Mouse (Mus musculus) CH12.LX (cell line): ENCODE data around the gene Aldob. TPM values are rescaled to one million over a fixed set of nuclear protein-coding genes. Genes with fewer than 3 reads are reported as not detected.

Experiments
- DNase-seq: peaks from one replicate; pipeline ENCODE4 v3.0.0-alpha.2; 2013; ENCODE audit errors: extremely low read depth
- H3K27ac ChIP-seq: 2 replicates; pipeline ENCODE4 v1.5.1; 2012; ENCODE audit warnings: low read depth, mild to moderate bottlenecking, control low read depth, moderate library complexity; ENCODE audit not compliant: insufficient read depth
- H3K27me3 ChIP-seq: replicated peaks from 2 replicates; pipeline ENCODE3; 2012; ENCODE audit warnings: inconsistent platforms
- H3K36me3 ChIP-seq, 2 experiments: replicated peaks in 1 of 2; 2 replicates each; pipeline versions ENCODE3 to v1.6.1; 2012; ENCODE audit warnings: inconsistent platforms in 1 of 2, low read length in 1 of 2, mild to moderate bottlenecking in 1 of 2, mixed read lengths in 1 of 2, moderate library complexity in 1 of 2; ENCODE audit not compliant: control insufficient read depth in 1 of 2, insufficient read depth in 1 of 2
- H3K4me1 ChIP-seq, 2 experiments: 2 replicates each; pipeline ENCODE4 v1.6.1; 2012; ENCODE audit warnings: inconsistent platforms in 1 of 2, moderate library complexity in 1 of 2; ENCODE audit not compliant: insufficient read depth in 2 of 2, control insufficient read depth in 1 of 2
- H3K4me2 ChIP-seq: 2 replicates; pipeline ENCODE4 v1.6.1; 2012; ENCODE audit warnings: low read depth, mild to moderate bottlenecking, control low read depth; ENCODE audit not compliant: poor library complexity, insufficient read depth, severe bottlenecking
- H3K4me3 ChIP-seq, 3 experiments: fragments of 150-350 bp in 1 of 3; sonication (generic) in 1 of 3; replicated peaks in 1 of 3; 2 replicates each; pipeline versions ENCODE3 to v1.5.1; 2011 to 2012; ENCODE audit warnings: low read depth in 2 of 3, low read length in 2 of 3, mild to moderate bottlenecking in 2 of 3, moderate library complexity in 2 of 3, control low read depth in 1 of 3, improper control_type of control experiment in 1 of 3, inconsistent platforms in 1 of 3, mixed read lengths in 1 of 3; ENCODE audit not compliant: poor library complexity in 1 of 3
- H3K79me2 ChIP-seq: replicated peaks from 2 replicates; pipeline ENCODE4 v1.6.1; 2012; ENCODE audit warnings: mild to moderate bottlenecking, moderate library complexity; ENCODE audit not compliant: control insufficient read depth, poor library complexity, insufficient read depth, severe bottlenecking; ENCODE audit errors: extremely low read depth
- H3K9ac ChIP-seq: 2 replicates; pipeline ENCODE4 v1.6.1; 2012; ENCODE audit warnings: low read depth, mild to moderate bottlenecking, control low read depth, moderate library complexity; ENCODE audit not compliant: insufficient read depth
- H3K9me3 ChIP-seq: replicated peaks from 2 replicates; pipeline ENCODE3; 2012; ENCODE audit warnings: low read length, inconsistent platforms, mixed read lengths
- CHD1 ChIP-seq: IDR thresholded peaks from 2 replicates; pipeline ENCODE4 v1.6.1; 2012; ENCODE audit warnings: low read depth, low read length, improper control_type of control experiment, inconsistent platforms
- CHD2 ChIP-seq: IDR thresholded peaks from 2 replicates; pipeline ENCODE4 v1.6.1; 2011; ENCODE audit warnings: low read length, improper control_type of control experiment
- CTCF ChIP-seq, 2 experiments: IDR thresholded peaks in 1 of 2; conservative IDR thresholded peaks in 1 of 2; 2 replicates each; pipeline ENCODE4 v1.5.1; 2011 to 2012; ENCODE audit warnings: low read depth in 2 of 2, low read length in 2 of 2, improper control_type of control experiment in 1 of 2, inconsistent platforms in 1 of 2, mild to moderate bottlenecking in 1 of 2, moderate library complexity in 1 of 2
- E2F4 ChIP-seq: IDR thresholded peaks from 2 replicates; pipeline ENCODE4 v1.6.1; 2011; ENCODE audit warnings: low read depth, low read length, improper control_type of control experiment; ENCODE audit not compliant: insufficient replicate concordance
- ELF1 ChIP-seq: IDR thresholded peaks from 2 replicates; pipeline ENCODE4 v1.6.1; 2014; ENCODE audit warnings: low read depth, mild to moderate bottlenecking, inconsistent platforms, low read length, improper control_type of control experiment
- EP300 ChIP-seq: IDR thresholded peaks from 2 replicates; pipeline ENCODE4 v1.6.1; 2011; ENCODE audit warnings: low read length, improper control_type of control experiment
- GABPA ChIP-seq: IDR thresholded peaks from 2 replicates; pipeline ENCODE4 v1.6.1; 2012; ENCODE audit warnings: low read depth, low read length, improper control_type of control experiment, inconsistent platforms; ENCODE audit not compliant: insufficient replicate concordance
- KAT2A ChIP-seq: IDR thresholded peaks from 2 replicates; pipeline ENCODE4 v1.6.1; 2012; ENCODE audit warnings: low read length, improper control_type of control experiment, inconsistent platforms; ENCODE audit not compliant: insufficient replicate concordance
- MAX ChIP-seq: IDR thresholded peaks from 2 replicates; pipeline ENCODE4 v1.6.1; 2011; ENCODE audit warnings: low read length, improper control_type of control experiment
- MAZ ChIP-seq: IDR thresholded peaks from 2 replicates; pipeline ENCODE4 v1.6.1; 2012; ENCODE audit warnings: low read depth, mild to moderate bottlenecking, inconsistent platforms, low read length, improper control_type of control experiment, moderate library complexity
- MEF2A ChIP-seq: IDR thresholded peaks from 2 replicates; pipeline ENCODE4 v1.6.1; 2014; ENCODE audit warnings: low read depth, mild to moderate bottlenecking, inconsistent platforms, low read length, improper control_type of control experiment, borderline replicate concordance
- MYC ChIP-seq: IDR thresholded peaks from 2 replicates; pipeline ENCODE4 v1.6.1; 2011; ENCODE audit warnings: low read depth, mild to moderate bottlenecking, improper control_type of control experiment, low read length
- NELFE ChIP-seq: IDR thresholded peaks from 2 replicates; pipeline ENCODE4 v1.6.1; 2011; ENCODE audit warnings: low read depth, low read length, improper control_type of control experiment
- POLR2A ChIP-seq: IDR thresholded peaks from 2 replicates; pipeline ENCODE4 v1.6.1; 2011; ENCODE audit warnings: low read depth, mild to moderate bottlenecking, improper control_type of control experiment, low read length
- RAD21 ChIP-seq: IDR thresholded peaks from 2 replicates; pipeline ENCODE4 v1.6.1; 2011; ENCODE audit warnings: low read depth, mild to moderate bottlenecking, low read length, improper control_type of control experiment, moderate library complexity
- RCOR1 ChIP-seq: conservative IDR thresholded peaks from 2 replicates; pipeline ENCODE4 v1.6.1; 2012; ENCODE audit warnings: low read depth, mild to moderate bottlenecking, inconsistent platforms, low read length, improper control_type of control experiment
- SIN3A ChIP-seq: IDR thresholded peaks from 2 replicates; pipeline ENCODE4 v1.6.1; 2012; ENCODE audit warnings: low read length, improper control_type of control experiment, inconsistent platforms
- TBP ChIP-seq: conservative IDR thresholded peaks from 2 replicates; pipeline ENCODE4 v1.6.1; 2011; ENCODE audit warnings: low read depth, low read length, improper control_type of control experiment
- TCF12 ChIP-seq: IDR thresholded peaks from 2 replicates; pipeline ENCODE4 v1.6.1; 2014; ENCODE audit warnings: low read depth, mild to moderate bottlenecking, inconsistent platforms, low read length, improper control_type of control experiment
- UBTF ChIP-seq: IDR thresholded peaks from 2 replicates; pipeline ENCODE4 v1.6.1; 2012; ENCODE audit warnings: low read depth, mild to moderate bottlenecking, inconsistent platforms, low read length, improper control_type of control experiment, moderate library complexity
- ZC3H11A ChIP-seq: IDR thresholded peaks from 2 replicates; pipeline ENCODE4 v1.6.1; 2012; ENCODE audit warnings: low read depth, mild to moderate bottlenecking, inconsistent platforms, low read length, improper control_type of control experiment
- ZKSCAN1 ChIP-seq: IDR thresholded peaks from 2 replicates; pipeline ENCODE4 v1.6.1; 2012; ENCODE audit warnings: low read depth, inconsistent platforms, low read length, improper control_type of control experiment, borderline replicate concordance
- dilution Hi-C: fragments of 300-500 bp; cut with MboI; formaldehyde crosslinking; loops from 2 replicates; pipeline ENCODE4 v1.14.3; 2020; ENCODE audit warnings: low sequenced_read_pairs; ENCODE audit not compliant: extremely low pct_unique_long_range_greater_than_20kb, extremely low pct_ligation_motif_present
- in situ Hi-C: fragments of 300-500 bp; cut with MboI; formaldehyde crosslinking; loops from 3 replicates; pipeline ENCODE4 v1.14.3; 2019; ENCODE audit warnings: low sequenced_read_pairs, low pct_ligation_motif_present, low pct_unique_long_range_greater_than_20kb, mixed read lengths
- polyA plus RNA-seq: library from polyadenylated mRNA; unstranded; fragments of >175 nt; gene quantifications from 2 replicates; pipeline ENCODE4 v1.2.1, GENCODE M21; 2012; ENCODE audit warnings: low read depth; ENCODE audit not compliant: insufficient read length
- total RNA-seq, 2 experiments: library from RNA; depleted of rRNA; stranded (reverse); fragments of 300-350 nt in 1 of 2; fragments of >200 nt in 1 of 2; gene quantifications; 2 replicates each; pipeline ENCODE4 v1.2.3; 2012 to 2014

Gene Aldob
- total and polyA plus RNA-seq, 3 experiments, result not detected

- peak overlapping the region; percentile 32 to 90 (median 88) for H3K4me3 ChIP-seq
- no peak for TF ChIP-seq E2F4
- 0 out of 2 replicates have a peak, but pooled peaks have one; percentile 23 for TF ChIP-seq TBP
- TF ChIP-seq RAD21, result peak; percentile 20; the same call in 1 of the 2 replicates
- TF ChIP-seq CTCF (conservative IDR thresholded peaks at IDR 0.05 in 1 of 2, IDR thresholded peaks at IDR 0.05 in 1 of 2; ENCODE audit: low read depth in 2 of 2, low read length in 2 of 2), result peak; percentile 6 to 45; a peak in 2 of 4 replicates
- peaks cover 6 to 44% of the 10 kb centered on the region in 2 experiments for H3K36me3 ChIP-seq
- dilution Hi-C loops, result no loop called here
- no peaks in the 10 kb centered on the region for H3K9me3 ChIP-seq
- peaks cover 3 to 29% of the 10 kb centered on the region in 2 experiments; a peak in 3 of 4 replicates for H3K4me1 ChIP-seq
- in situ Hi-C loops, result no loop called here
- no peak overlapping the region for H3K27ac ChIP-seq
- peak overlapping the region; percentile 92; the same call in 1 of the 2 replicates for H3K9ac ChIP-seq
- peak; percentile 67 for DNase-seq
- H3K79me2 ChIP-seq, result peaks cover 45% of the 10 kb centered on the region
- H3K27me3 ChIP-seq, result no peaks in the 10 kb centered on the region
- H3K4me2 ChIP-seq, result peak overlapping the region; percentile 78
Observed at GRCm38 (mm10) chr4:49519476-49519875, 29.9 kb downstream of the Aldob start.

- no peak overlapping the region for H3K4me2 ChIP-seq
- peaks cover 38% of the 10 kb centered on the region for H3K79me2 ChIP-seq
- no peak for DNase-seq
- in situ Hi-C loops (no loop called here), dilution Hi-C loops (no loop called here)
- peaks cover 17 to 57% of the 10 kb centered on the region in 2 experiments for H3K36me3 ChIP-seq
- no peak overlapping the region for H3K9ac ChIP-seq
- no peaks in the 10 kb centered on the region for H3K27me3 ChIP-seq
- no peak overlapping the region for H3K27ac ChIP-seq
- H3K9me3 ChIP-seq, result no peaks in the 10 kb centered on the region
- H3K4me1 ChIP-seq, result peaks cover 0 to 17% of the 10 kb centered on the region in 2 experiments; a peak in 2 of 4 replicates
- TF ChIP-seq TBP (no peak), MEF2A (no peak), MAZ (no peak), RAD21 (no peak), CHD2 (no peak), ZC3H11A (no peak), ELF1 (no peak), RCOR1 (no peak), POLR2A (no peak), SIN3A (no peak), MAX (no peak), NELFE (no peak)
- TF ChIP-seq, all 38 proteins: peak for 0
- no peak overlapping the region for H3K4me3 ChIP-seq
Observed at GRCm38 (mm10) chr4:49514441-49514840, 34.9 kb downstream of the Aldob start.

DNA sequence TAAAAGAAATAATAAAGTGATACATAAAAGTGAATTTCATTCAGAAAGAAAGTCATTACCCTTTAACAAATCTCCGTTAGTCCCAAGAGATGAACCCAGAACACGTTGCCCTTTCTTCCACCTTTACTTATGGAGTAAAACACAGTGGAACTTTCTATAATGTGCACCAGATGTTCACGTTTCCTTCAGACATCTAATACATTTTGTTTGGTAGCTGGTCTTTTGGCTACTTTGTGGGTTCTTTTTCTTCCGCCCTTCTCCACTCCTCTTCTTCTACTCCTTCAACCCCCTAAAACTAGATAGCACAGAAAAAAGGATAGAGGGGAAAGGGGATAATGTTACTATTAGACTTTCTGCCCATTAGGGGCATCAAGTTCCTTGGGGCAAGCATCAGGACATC is 36.7 kb downstream of the Aldob start:
- H3K4me1 ChIP-seq, result peaks cover 0 to 8% of the 10 kb centered on the region in 2 experiments; a peak in 2 of 4 replicates
- H3K27me3 ChIP-seq, result no peaks in the 10 kb centered on the region
- no peak for DNase-seq
- no peak overlapping the region for H3K9ac ChIP-seq
- H3K9me3 ChIP-seq, result no peaks in the 10 kb centered on the region
- in situ Hi-C loops, result no loop called here
- H3K36me3 ChIP-seq, result peaks cover 17 to 47% of the 10 kb centered on the region in 2 experiments
- H3K4me2 ChIP-seq, result no peak overlapping the region
- dilution Hi-C loops, result no loop called here
- H3K79me2 ChIP-seq, result peaks cover 23% of the 10 kb centered on the region
- no peak overlapping the region for H3K27ac ChIP-seq
- TF ChIP-seq RCOR1 (no peak), TBP (no peak), E2F4 (no peak), MAZ (no peak), RAD21 (no peak), KAT2A (no peak), CHD2 (no peak), TCF12 (no peak), CHD1 (no peak), UBTF (no peak), EP300 (no peak), MYC (no peak), POLR2A (no peak), GABPA (no peak), ELF1 (no peak), ZKSCAN1 (no peak)
- H3K4me3 ChIP-seq, result no peak overlapping the region
